Mouse (Mus musculus): ENCODE measurements at regions not wholly inside any gene's neighbourhood (a gene's known extent, or its start where the extent isn't known, plus 50 kb on each side); places are given as distances from the start of the nearest gene placed in this dataset.
"Not testable (repeated sequence)": the region's sequence is repeated elsewhere in the genome, so short reads cannot be mapped to it uniquely, and the experiment has no call there.

- DNase-seq (ENCODE audit: low read depth) = no peak
These were observed 55.5 kb downstream of the Zfp281 start for GRCm38 (mm10) chr1:136680173-136680572.

- DNase-seq (ENCODE audit: low read depth) = not testable (repeated sequence)
These were observed 57.6 kb downstream of the Zfp281 start for GRCm38 (mm10) chr1:136682311-136682710.

- no peak for DNase-seq (ENCODE audit: low read depth)
These were observed 58.4 kb downstream of the Zfp281 start for GRCm38 (mm10) chr1:136683061-136683531.

- DNase-seq (ENCODE audit: low read depth) = no peak
These were observed 58.9 kb downstream of the Zfp281 start for GRCm38 (mm10) chr1:136683561-136684131.

DNA sequence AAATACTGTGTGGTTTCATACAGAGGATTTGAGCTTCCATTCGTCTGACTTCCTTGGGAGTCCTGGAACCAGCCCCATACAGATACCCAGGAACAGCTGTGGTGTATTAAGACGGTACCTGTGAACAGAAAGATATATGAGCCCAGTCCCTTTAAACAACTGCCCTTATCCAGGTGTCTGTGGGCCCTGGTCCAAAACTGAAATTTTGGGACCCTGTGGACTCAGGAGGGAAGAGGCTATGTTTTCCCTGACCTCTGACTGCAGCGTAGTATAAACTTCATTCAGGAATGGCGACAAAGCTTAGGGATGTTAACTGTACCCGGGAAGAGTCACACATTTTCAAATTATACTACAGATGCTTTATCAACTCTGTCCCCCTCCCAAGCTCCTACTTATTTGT lies 59.8 kb downstream of the Zfp281 start:
- no peak for DNase-seq (ENCODE audit: low read depth)

GRCm38 (mm10) chr1:136685191-136686060 lies 60.7 kb downstream of the Zfp281 start:
- DNase-seq (ENCODE audit: low read depth) = peak; percentile 67

DNA sequence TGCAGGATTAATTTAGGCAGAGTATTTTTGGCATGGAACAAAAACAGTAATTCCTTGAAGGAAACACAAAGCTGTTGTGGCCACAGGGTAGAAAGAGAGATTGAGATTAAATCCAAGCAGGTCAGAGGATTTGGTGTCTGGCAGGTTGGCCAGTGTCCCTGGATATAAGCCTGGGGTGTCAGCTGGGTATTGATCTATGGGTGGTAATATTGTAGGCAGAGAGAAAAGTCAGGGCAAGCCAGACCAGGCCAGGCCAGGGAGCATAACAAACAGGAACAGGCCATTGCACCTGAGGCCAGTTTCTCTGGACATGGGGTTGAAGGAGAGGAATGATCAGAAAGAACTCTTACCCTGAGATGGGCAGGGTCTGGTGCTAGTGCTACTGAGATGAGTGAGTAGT lies 61.8 kb downstream of the Zfp281 start:
- DNase-seq (ENCODE audit: low read depth) = no peak

DNA sequence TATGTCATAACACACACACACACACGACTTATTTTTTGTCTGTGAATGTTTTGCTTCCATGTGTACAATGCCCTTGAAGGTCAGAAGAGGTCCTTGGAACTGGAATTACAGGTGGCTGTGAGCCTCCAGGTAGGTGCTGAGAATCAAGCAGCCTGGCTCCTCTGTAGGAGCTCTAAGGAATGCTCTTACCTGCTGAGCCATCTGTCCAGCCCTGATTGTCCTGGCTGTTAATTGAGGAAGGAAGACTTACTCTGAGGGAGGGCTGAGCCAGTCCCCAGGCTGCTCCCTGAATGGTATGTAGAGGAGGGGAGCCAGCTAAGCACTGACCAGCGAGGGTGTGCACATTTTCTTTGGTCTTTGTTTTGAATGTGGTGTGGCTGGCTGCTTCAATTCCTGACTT lies 65.4 kb downstream of the Zfp281 start:
- DNase-seq (ENCODE audit: low read depth) = no peak

DNA sequence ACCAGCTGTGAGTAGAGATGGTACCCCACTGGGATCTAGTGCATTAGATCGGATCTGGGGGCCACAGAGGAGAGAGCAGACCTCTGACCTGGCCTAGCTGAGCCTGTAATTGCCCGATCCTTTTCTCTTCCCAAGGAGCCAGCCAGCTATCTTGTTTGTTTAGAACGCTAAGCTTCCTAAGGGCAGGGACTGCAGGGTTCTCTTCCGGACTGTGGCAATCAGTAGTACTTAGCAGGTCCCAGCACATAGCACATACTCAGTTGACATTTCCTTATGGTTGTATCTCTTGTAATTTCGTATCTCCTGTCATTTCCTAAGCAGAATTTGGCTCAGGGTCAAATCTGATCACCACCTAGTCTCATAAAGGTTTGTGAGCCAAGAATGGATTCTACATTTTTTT lies 68.7 kb downstream of the Zfp281 start:
- no peak for DNase-seq (ENCODE audit: low read depth)

GRCm38 (mm10) chr1:136694983-136695382 lies 70.3 kb downstream of the Zfp281 start:
- no peak for DNase-seq (ENCODE audit: low read depth)

DNA sequence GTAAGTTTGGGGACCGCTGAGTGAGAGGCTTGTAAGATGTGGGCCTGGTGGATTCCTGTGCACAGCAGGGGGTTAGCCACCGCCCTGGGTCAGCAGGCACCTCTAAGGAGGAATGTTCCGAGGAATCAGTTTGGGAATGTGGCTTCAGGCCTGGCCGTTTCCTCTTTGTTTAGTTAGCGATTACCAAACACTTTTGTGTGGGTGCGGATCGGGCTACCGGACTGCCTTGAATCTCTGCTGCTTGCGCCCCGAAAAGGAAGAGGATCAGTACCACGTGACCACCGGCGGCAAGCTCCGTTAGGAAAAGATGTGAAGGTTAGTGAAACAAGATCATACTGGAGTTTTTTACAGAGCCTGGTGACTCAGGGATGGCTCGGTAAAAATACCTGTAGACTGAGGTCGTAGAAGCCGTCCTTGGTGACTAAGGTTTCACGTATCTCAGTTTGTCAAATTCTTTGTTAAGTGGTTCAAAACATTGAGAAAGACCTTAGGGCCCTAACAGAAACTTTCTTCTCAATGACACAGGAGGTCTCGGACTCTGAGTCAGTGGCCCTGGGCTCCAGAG lies 71.5 kb downstream of the Zfp281 start:
- no peak for DNase-seq (ENCODE audit: low read depth)

- no peak for DNase-seq (ENCODE audit: low read depth)
These were observed 73.9 kb downstream of the Zfp281 start for GRCm38 (mm10) chr1:136698454-136699152.

GRCm38 (mm10) chr1:136699153-136699524 lies 74.4 kb downstream of the Zfp281 start:
- no peak for DNase-seq (ENCODE audit: low read depth)

- DNase-seq (ENCODE audit: low read depth) = no peak
These were observed 74.9 kb downstream of the Zfp281 start for GRCm38 (mm10) chr1:136699571-136699970.

GRCm38 (mm10) chr1:136704139-136704538 lies 79.4 kb downstream of the Zfp281 start:
- DNase-seq (ENCODE audit: low read depth) = no peak

DNA sequence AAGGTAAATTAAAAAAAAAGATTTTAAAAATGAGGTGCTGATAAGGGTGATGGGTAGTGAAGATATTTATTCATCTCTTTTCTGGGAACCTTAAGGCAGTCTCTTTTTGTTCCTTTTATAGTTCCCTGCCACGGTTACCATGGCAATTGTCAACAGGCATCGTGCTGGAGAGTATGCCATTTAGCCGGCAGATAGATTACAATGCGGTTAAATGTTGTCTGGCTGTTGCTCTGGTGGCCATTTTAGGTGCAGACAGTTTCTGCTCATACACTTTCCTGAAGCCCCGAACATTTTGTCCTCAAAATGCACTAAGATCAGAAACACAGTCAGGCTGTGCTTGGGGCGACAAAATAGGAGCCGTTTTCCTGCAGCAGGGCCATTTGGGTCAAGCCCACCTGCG lies 81.8 kb downstream of the Zfp281 start:
- DNase-seq (ENCODE audit: low read depth) = no peak

DNA sequence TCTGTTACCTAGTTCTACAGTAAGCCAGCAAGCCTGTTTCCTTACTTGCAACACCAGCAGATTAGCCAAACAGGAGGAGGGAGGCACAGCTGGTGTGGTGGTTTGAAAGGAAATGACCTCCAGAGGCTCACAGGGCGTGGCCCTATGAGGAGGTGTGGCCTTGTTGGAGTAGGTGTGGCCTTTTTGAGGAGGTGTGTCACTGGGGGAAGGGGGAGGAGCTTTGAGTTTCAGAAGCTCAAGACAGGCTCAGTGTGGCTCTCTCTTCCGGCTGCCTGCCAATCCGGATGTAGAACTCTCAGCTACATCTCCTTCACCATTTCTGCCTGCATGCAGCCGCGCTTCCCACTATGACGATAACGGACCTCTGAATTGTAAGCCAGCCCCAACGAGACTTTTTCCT lies 82.7 kb downstream of the Zfp281 start:
- DNase-seq (ENCODE audit: low read depth) = no peak

DNA sequence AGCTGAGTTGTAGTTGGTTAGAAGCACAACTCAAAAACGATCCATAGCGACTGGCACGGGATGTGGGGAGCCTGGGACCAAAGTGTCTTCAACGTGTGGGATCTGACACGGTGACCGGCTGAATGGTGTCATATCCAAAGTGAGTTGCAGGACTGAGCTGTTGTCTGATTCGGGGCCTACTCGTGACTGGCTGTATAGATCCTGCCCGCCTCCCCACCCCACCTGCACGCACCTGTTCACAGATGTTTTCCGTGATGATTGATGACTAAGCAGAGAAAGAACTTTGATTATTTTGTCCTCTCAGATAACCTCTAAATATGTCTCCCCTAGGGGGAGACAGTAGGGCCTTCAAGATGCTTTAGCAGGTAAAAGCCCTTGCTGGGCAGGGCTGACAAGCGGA lies 83.2 kb downstream of the Zfp281 start:
- DNase-seq (ENCODE audit: low read depth) = no peak

DNA sequence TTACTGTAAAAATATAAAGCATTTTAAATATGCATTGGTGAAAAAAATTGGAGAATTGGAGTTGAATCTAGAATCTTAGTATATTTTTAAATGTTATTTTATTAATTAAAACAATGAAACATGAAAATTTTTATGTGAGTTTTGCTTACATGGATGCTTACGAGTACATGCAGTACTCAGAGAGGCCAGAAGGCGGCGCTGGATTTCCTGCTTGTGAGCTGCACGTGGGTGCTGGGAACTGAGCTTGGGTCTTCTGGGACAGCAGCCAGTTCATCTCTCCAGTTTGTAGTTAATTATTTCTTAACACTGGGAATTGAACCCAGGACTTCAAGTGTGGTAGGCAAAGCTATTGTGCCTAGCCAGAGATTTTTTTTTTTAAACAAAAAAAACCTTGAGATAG lies 85.5 kb downstream of the Zfp281 start:
- DNase-seq (ENCODE audit: low read depth) = no peak

DNA sequence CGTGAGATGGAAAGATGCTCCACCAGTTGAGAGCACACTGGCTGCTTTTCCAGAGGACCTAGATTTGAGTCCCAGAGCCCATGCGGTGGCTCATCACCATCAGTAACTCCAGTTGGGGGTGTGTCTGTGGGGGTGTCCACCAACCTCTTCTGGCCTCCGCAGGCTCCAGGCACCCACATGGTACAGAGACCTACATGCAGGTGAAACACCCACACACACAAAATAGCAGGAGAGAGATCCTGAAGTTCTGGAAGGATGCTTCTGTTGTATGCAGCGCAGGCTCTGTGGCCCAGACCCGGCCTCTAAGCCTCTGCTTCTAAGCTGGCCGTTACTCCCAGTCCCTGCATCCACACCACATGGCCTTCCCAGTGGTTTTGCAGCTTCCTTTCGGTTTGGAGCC lies 86.5 kb downstream of the Zfp281 start:
- DNase-seq (ENCODE audit: low read depth) = no peak

DNA sequence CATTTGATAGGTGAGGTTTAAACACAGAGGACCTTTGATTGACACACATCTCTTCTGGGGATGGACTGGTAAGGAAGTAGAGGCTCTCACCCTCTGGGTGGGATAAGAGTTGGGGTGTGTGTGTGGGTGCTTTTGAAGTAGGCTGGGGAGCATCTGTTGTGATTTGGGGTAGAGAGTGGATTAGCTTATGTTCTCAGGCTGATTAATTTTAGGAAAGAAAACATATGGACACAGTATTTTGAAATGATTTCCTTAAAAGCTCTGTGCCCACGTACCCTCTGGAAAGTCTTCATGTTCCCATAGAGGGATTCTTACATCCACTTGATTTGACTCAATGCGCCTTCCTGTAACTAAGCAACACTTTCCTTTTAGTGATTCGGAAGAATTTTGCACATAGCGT lies 89.4 kb downstream of the Zfp281 start:
- no peak for DNase-seq (ENCODE audit: low read depth)

DNA sequence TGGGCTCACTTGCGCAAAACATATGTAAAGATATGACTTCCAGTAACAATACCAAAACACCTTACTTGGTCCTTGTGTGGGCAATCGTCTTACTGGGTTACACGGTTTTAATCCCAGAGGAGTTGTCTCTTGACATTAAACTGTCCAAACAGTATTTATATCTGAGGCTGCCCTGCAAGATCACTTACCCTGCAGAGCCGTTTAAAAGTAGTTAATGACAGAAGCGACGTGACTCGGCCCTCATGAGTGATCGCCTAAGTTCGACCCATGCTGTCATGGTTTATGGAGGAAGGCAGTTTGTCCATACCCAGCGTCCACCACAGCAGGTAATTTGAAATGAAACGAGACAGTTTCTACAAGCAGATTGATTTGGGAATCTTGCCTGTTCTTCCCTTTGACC lies 90.3 kb downstream of the Zfp281 start:
- DNase-seq (ENCODE audit: low read depth) = no peak

Measured in c-Kit-positive CD71-negative TER-119-negative erythroid progenitor cells, embryonic 14.5 days (primary cell).